Comparison of ENCODE assay signal across 13 mouse cellular contexts in the genomic region with DNA sequence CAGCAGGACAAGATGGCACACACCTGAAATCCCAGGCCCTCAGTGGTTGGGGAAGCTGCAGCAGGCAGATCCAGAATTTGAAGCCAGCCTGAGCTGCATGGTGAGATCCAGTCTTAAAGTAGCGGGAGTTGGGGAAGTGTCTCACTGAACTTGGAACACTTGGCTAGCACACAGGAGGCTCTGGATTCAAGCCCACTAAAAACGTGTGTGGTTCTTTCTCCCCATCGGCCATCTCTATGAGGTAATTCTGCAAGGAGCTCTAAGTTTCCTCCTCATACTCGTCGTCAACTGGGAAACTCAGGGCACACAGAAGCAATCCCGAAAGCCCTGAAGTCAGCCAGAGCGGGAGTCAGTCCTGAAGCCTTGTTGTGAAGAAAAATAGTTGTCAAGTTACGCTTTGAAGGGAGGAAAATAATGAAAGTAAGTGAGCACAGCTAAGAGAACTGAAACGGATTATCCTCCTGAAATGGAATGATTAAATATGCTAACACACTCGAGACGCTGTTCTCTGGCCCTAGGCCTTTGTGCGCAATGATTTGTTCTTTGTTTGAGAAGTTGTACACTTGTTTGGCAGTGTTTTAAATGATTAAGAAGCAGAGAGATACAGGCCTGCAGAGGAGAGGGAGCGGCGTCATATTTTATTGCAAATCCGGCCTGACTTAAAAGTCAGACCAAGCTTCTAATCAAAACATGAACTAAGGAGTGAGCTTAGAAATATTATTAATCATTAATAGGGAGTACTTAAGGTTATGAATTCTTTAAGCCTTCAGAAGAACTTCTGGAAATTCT.
DNase-seq lines count a peak whose midpoint lies in the region; ATAC-seq lines count a peak whose summit lies in the region.
"Had no signal": no experiment of that assay in that cellular context is flagged by ENCODE, and none has a peak within 500 bp of the region (broad histone marks: within the 10 kb centered on the region; RNA-seq: fewer than 3 reads in every experiment).

No protein-coding gene starts in this region.

- H3K4me1 ChIP-seq in embryonic facial prominence, embryonic 14.5 days (ENCODE audit: control insufficient read depth, insufficient read depth, low read length) = no peaks in the 10 kb centered on the region
- no peaks in the 10 kb centered on the region for H3K4me1 ChIP-seq in embryonic facial prominence, embryonic 10.5 days
- H3K4me1 ChIP-seq in lung, embryonic 15.5 days = peaks cover 4% of the 10 kb centered on the region; the same call in 1 of the 2 replicates
- peaks cover 3% of the 10 kb centered on the region; the same call in 1 of the 2 replicates for H3K4me1 ChIP-seq in stomach, embryonic 16.5 days (ENCODE audit: control insufficient read depth, insufficient read depth, low read length)
- 0 out of 2 replicates have a peak, but pooled peaks cover 7% of the 10 kb centered on the region for H3K4me1 ChIP-seq in hindbrain, embryonic 13.5 days (replicated peaks)
- H3K4me1 ChIP-seq: liver, embryonic 15.5 days; neural tube, embryonic 12.5 days had no signal

- H3K27me3 ChIP-seq in embryonic facial prominence, embryonic 14.5 days (replicated peaks; ENCODE audit: control insufficient read depth, insufficient read depth, low read length) = no peaks in the 10 kb centered on the region
- H3K27me3 ChIP-seq in embryonic facial prominence, embryonic 10.5 days (replicated peaks; ENCODE audit: low read depth, poor library complexity, severe bottlenecking) = no peaks in the 10 kb centered on the region
- no peaks in the 10 kb centered on the region for H3K27me3 ChIP-seq in lung, embryonic 15.5 days
- H3K27me3 ChIP-seq in stomach, embryonic 16.5 days (ENCODE audit: control insufficient read depth, insufficient read depth, low read length) = no peaks in the 10 kb centered on the region
- H3K27me3 ChIP-seq in hindbrain, embryonic 13.5 days = no peaks in the 10 kb centered on the region
- H3K27me3 ChIP-seq: liver, embryonic 15.5 days; neural tube, embryonic 12.5 days had no signal

- no peak overlapping the region for H3K27ac ChIP-seq in embryonic facial prominence, embryonic 14.5 days (replicated peaks; ENCODE audit: low read depth, low read length)
- no peak overlapping the region for H3K27ac ChIP-seq in embryonic facial prominence, embryonic 10.5 days (replicated peaks)
- peak overlapping the region; percentile 45 for H3K27ac ChIP-seq in lung, embryonic 15.5 days
- H3K27ac ChIP-seq in stomach, embryonic 16.5 days (ENCODE audit: low read length) = peak overlapping the region; percentile 66
- no peak overlapping the region for H3K27ac ChIP-seq in hindbrain, embryonic 13.5 days
- H3K27ac ChIP-seq: liver, embryonic 15.5 days; neural tube, embryonic 12.5 days had no signal

- H3K9ac ChIP-seq in embryonic facial prominence, embryonic 14.5 days (ENCODE audit: low read depth, low read length) = no peak overlapping the region
- H3K9ac ChIP-seq in lung, embryonic 15.5 days = no peak overlapping the region
- no peak overlapping the region for H3K9ac ChIP-seq in stomach, embryonic 16.5 days (ENCODE audit: low read length)
- no peak overlapping the region for H3K9ac ChIP-seq in hindbrain, embryonic 13.5 days
- H3K9ac ChIP-seq: liver, embryonic 15.5 days; neural tube, embryonic 12.5 days had no signal

- no peak overlapping the region for H3K4me2 ChIP-seq in embryonic facial prominence, embryonic 14.5 days (ENCODE audit: low read depth, low read length)
- peak overlapping the region; percentile 23; the same call in 1 of the 2 replicates for H3K4me2 ChIP-seq in lung, embryonic 15.5 days
- peak overlapping the region; percentile 28 for H3K4me2 ChIP-seq in stomach, embryonic 16.5 days (ENCODE audit: low read depth, low read length)
- H3K4me2 ChIP-seq in hindbrain, embryonic 13.5 days = no peak overlapping the region
- H3K4me2 ChIP-seq: liver, embryonic 15.5 days; midbrain, embryonic 11.5 days; neural tube, embryonic 12.5 days had no signal

- no peaks in the 10 kb centered on the region for H3K36me3 ChIP-seq in embryonic facial prominence, embryonic 14.5 days (ENCODE audit: control insufficient read depth, insufficient read depth, low read length)
- H3K36me3 ChIP-seq in embryonic facial prominence, embryonic 10.5 days (replicated peaks) = no peaks in the 10 kb centered on the region
- no peaks in the 10 kb centered on the region for H3K36me3 ChIP-seq in lung, embryonic 15.5 days
- no peaks in the 10 kb centered on the region for H3K36me3 ChIP-seq in stomach, embryonic 16.5 days (ENCODE audit: control insufficient read depth, insufficient read depth, low read length)
- H3K36me3 ChIP-seq in hindbrain, embryonic 13.5 days = no peaks in the 10 kb centered on the region
- H3K36me3 ChIP-seq: liver, embryonic 15.5 days; neural tube, embryonic 12.5 days had no signal

- H3K4me3 ChIP-seq in embryonic facial prominence, embryonic 14.5 days (ENCODE audit: low read depth, low read length) = no peak overlapping the region
- no peak overlapping the region for H3K4me3 ChIP-seq in embryonic facial prominence, embryonic 10.5 days
- no peak overlapping the region for H3K4me3 ChIP-seq in lung, embryonic 15.5 days
- H3K4me3 ChIP-seq in stomach, embryonic 16.5 days (replicated peaks; ENCODE audit: low read length) = peak overlapping the region; percentile 14
- no peak overlapping the region for H3K4me3 ChIP-seq in hindbrain, embryonic 13.5 days
- H3K4me3 ChIP-seq: liver, embryonic 15.5 days; neural tube, embryonic 12.5 days had no signal

- peak; percentile 30 for DNase-seq in embryonic facial prominence, embryonic 14.5 days (ENCODE audit: low spot score)
- no peak for DNase-seq in embryonic facial prominence, embryonic 10.5 days (ENCODE audit: low spot score)
- no peak for DNase-seq in lung, postnatal 4 days
- DNase-seq in kidney, postnatal 10 days = peak; percentile 25
- no peak for DNase-seq in urinary bladder, postnatal 14 days (ENCODE audit: low spot score)
- DNase-seq: adrenal gland, postnatal 36 days; cerebellum, adult 2 months had no signal

- H3K9me3 ChIP-seq in embryonic facial prominence, embryonic 14.5 days (ENCODE audit: control insufficient read depth, low read length) = no peaks in the 10 kb centered on the region
- H3K9me3 ChIP-seq in embryonic facial prominence, embryonic 10.5 days = no peaks in the 10 kb centered on the region
- no peaks in the 10 kb centered on the region for H3K9me3 ChIP-seq in lung, embryonic 15.5 days
- H3K9me3 ChIP-seq in stomach, embryonic 16.5 days (replicated peaks; ENCODE audit: control insufficient read depth, low read length) = 0 out of 2 replicates have a peak, but pooled peaks cover 5% of the 10 kb centered on the region
- no peaks in the 10 kb centered on the region for H3K9me3 ChIP-seq in hindbrain, embryonic 13.5 days
- H3K9me3 ChIP-seq: liver, embryonic 15.5 days had no signal

- 58% methylated on average over 15 of the region's 15 CpGs for WGBS in embryonic facial prominence, embryonic 14.5 days
- 80% methylated on average over 15 of the region's 15 CpGs for WGBS in embryonic facial prominence, embryonic 10.5 days
- 25% methylated on average over 15 of the region's 15 CpGs for WGBS in lung, embryonic 15.5 days
- 27% methylated on average over 15 of the region's 15 CpGs for WGBS in stomach, embryonic 16.5 days
- 66% methylated on average over 15 of the region's 15 CpGs for WGBS in hindbrain, embryonic 13.5 days

- no peak for ATAC-seq in embryonic facial prominence, embryonic 14.5 days (ENCODE audit: low read depth)
- ATAC-seq in lung, embryonic 15.5 days (ENCODE audit: borderline replicate concordance, extremely low read depth, low FRiP score, low TSS enrichment) = peak; percentile 52; the same call in 1 of the 2 replicates
- ATAC-seq in stomach, embryonic 16.5 days (ENCODE audit: insufficient read depth, low FRiP score) = peak; percentile 71
- no peak for ATAC-seq in hindbrain, embryonic 13.5 days (ENCODE audit: low FRiP score)

Comparison
In these comparisons a context has a peak if more than half of its experiments do, and no peak if none do; other contexts are left out.
1. DNase-seq: peak in embryonic facial prominence, embryonic 14.5 days (single experiment) and kidney, postnatal 10 days (single experiment); none in embryonic facial prominence, embryonic 10.5 days (single experiment), lung, postnatal 4 days (0 of 2) and urinary bladder, postnatal 14 days (single experiment).
2. ATAC-seq: peak in lung, embryonic 15.5 days (single experiment) and stomach, embryonic 16.5 days (single experiment); none in embryonic facial prominence, embryonic 14.5 days (single experiment) and hindbrain, embryonic 13.5 days (single experiment).
3. H3K27ac ChIP-seq: peak in lung, embryonic 15.5 days (single experiment) and stomach, embryonic 16.5 days (single experiment); none in embryonic facial prominence, embryonic 14.5 days (single experiment), embryonic facial prominence, embryonic 10.5 days (single experiment) and hindbrain, embryonic 13.5 days (single experiment).
4. H3K4me2 ChIP-seq: peak in lung, embryonic 15.5 days (single experiment) and stomach, embryonic 16.5 days (single experiment); none in embryonic facial prominence, embryonic 14.5 days (single experiment) and hindbrain, embryonic 13.5 days (single experiment).